Mouse (Mus musculus): ENCODE measurements around the gene Ppm1h.
"Not testable (repeated sequence)": the region's sequence is repeated elsewhere in the genome, so short reads cannot be mapped to it uniquely, and the experiment has no call there.

The Ppm1h gene

GRCm38 (mm10) chr10:122960738-122961137 lies 282.2 kb downstream of the Ppm1h start:
- H3K36me3 ChIP-seq (ENCODE audit: control insufficient read depth, insufficient read depth, low read length, poor library complexity, severe bottlenecking), result no peaks in the 10 kb centered on the region
- no peak for DNase-seq (ENCODE audit: low read depth, low spot score)

GRCm38 (mm10) chr10:122961494-122961893 lies 282.9 kb downstream of the Ppm1h start:
- no peak for DNase-seq (ENCODE audit: low read depth, low spot score)
- no peaks in the 10 kb centered on the region for H3K36me3 ChIP-seq (ENCODE audit: control insufficient read depth, insufficient read depth, low read length, poor library complexity, severe bottlenecking)

More at GRCm38 (mm10) chr10:122960738-122961137, 282.2 kb downstream of the Ppm1h start:
- no peaks in the 10 kb centered on the region for H3K27me3 ChIP-seq (ENCODE audit: control insufficient read depth, insufficient read depth, low read length, poor library complexity, severe bottlenecking)

GRCm38 (mm10) chr10:122962651-122963050 lies 284.1 kb downstream of the Ppm1h start:
- H3K27me3 ChIP-seq (ENCODE audit: control insufficient read depth, insufficient read depth, low read length, poor library complexity, severe bottlenecking), result no peaks in the 10 kb centered on the region
- H3K36me3 ChIP-seq (ENCODE audit: control insufficient read depth, insufficient read depth, low read length, poor library complexity, severe bottlenecking), result no peaks in the 10 kb centered on the region
- no peak for DNase-seq (ENCODE audit: low read depth, low spot score)

More at GRCm38 (mm10) chr10:122961494-122961893, 282.9 kb downstream of the Ppm1h start:
- H3K27me3 ChIP-seq (ENCODE audit: control insufficient read depth, insufficient read depth, low read length, poor library complexity, severe bottlenecking), result no peaks in the 10 kb centered on the region

GRCm38 (mm10) chr10:122963463-122964240 lies 285.1 kb downstream of the Ppm1h start:
- DNase-seq (ENCODE audit: low read depth, low spot score), result no peak
- H3K36me3 ChIP-seq (ENCODE audit: control insufficient read depth, insufficient read depth, low read length, poor library complexity, severe bottlenecking), result no peaks in the 10 kb centered on the region
- H3K27me3 ChIP-seq (ENCODE audit: control insufficient read depth, insufficient read depth, low read length, poor library complexity, severe bottlenecking), result no peaks in the 10 kb centered on the region

GRCm38 (mm10) chr10:122964241-122964636 lies 285.7 kb downstream of the Ppm1h start:
- no peaks in the 10 kb centered on the region for H3K36me3 ChIP-seq (ENCODE audit: control insufficient read depth, insufficient read depth, low read length, poor library complexity, severe bottlenecking)
- no peaks in the 10 kb centered on the region for H3K27me3 ChIP-seq (ENCODE audit: control insufficient read depth, insufficient read depth, low read length, poor library complexity, severe bottlenecking)
- no peak for DNase-seq (ENCODE audit: low read depth, low spot score)

GRCm38 (mm10) chr10:122965650-122966049 lies 287.1 kb downstream of the Ppm1h start:
- H3K27me3 ChIP-seq (ENCODE audit: control insufficient read depth, insufficient read depth, low read length, poor library complexity, severe bottlenecking); DNase-seq (ENCODE audit: low read depth, low spot score); H3K36me3 ChIP-seq (ENCODE audit: control insufficient read depth, insufficient read depth, low read length, poor library complexity, severe bottlenecking): not testable (repeated sequence)

- no peak for DNase-seq (ENCODE audit: low read depth, low spot score)
- Histone ChIP-seq H3K27me3 (ENCODE audit: control insufficient read depth, insufficient read depth, low read length, poor library complexity, severe bottlenecking) (no peaks in the 10 kb centered on the region), H3K36me3 (ENCODE audit: control insufficient read depth, insufficient read depth, low read length, poor library complexity, severe bottlenecking) (no peaks in the 10 kb centered on the region)
Observed at GRCm38 (mm10) chr10:122966421-122966820, 287.9 kb downstream of the Ppm1h start.

- no peaks in the 10 kb centered on the region for H3K27me3 ChIP-seq (ENCODE audit: control insufficient read depth, insufficient read depth, low read length, poor library complexity, severe bottlenecking)
Observed at GRCm38 (mm10) chr10:122970188-122970587, 291.6 kb downstream of the Ppm1h start.

GRCm38 (mm10) chr10:122973241-122973640 lies 294.7 kb downstream of the Ppm1h start:
- H3K27me3 ChIP-seq (ENCODE audit: control insufficient read depth, insufficient read depth, low read length, poor library complexity, severe bottlenecking), result no peaks in the 10 kb centered on the region
- no peak for DNase-seq (ENCODE audit: low read depth, low spot score)
- H3K36me3 ChIP-seq (ENCODE audit: control insufficient read depth, insufficient read depth, low read length, poor library complexity, severe bottlenecking), result no peaks in the 10 kb centered on the region

More at GRCm38 (mm10) chr10:122970188-122970587, 291.6 kb downstream of the Ppm1h start:
- no peaks in the 10 kb centered on the region for H3K36me3 ChIP-seq (ENCODE audit: control insufficient read depth, insufficient read depth, low read length, poor library complexity, severe bottlenecking)
- no peak for DNase-seq (ENCODE audit: low read depth, low spot score)

GRCm38 (mm10) chr10:122976038-122976437 lies 297.5 kb downstream of the Ppm1h start:
- Histone ChIP-seq H3K36me3 (ENCODE audit: control insufficient read depth, insufficient read depth, low read length, poor library complexity, severe bottlenecking) (no peaks in the 10 kb centered on the region), H3K27me3 (ENCODE audit: control insufficient read depth, insufficient read depth, low read length, poor library complexity, severe bottlenecking) (no peaks in the 10 kb centered on the region)
- no peak for DNase-seq (ENCODE audit: low read depth, low spot score)

- Histone ChIP-seq H3K36me3 (ENCODE audit: control insufficient read depth, insufficient read depth, low read length, poor library complexity, severe bottlenecking) (no peaks in the 10 kb centered on the region), H3K27me3 (ENCODE audit: control insufficient read depth, insufficient read depth, low read length, poor library complexity, severe bottlenecking) (no peaks in the 10 kb centered on the region)
Observed at GRCm38 (mm10) chr10:122979356-122979755, 300.8 kb downstream of the Ppm1h start.

GRCm38 (mm10) chr10:122980123-122980522 lies 301.6 kb downstream of the Ppm1h start:
- no peaks in the 10 kb centered on the region for H3K27me3 ChIP-seq (ENCODE audit: control insufficient read depth, insufficient read depth, low read length, poor library complexity, severe bottlenecking)
- DNase-seq (ENCODE audit: low read depth, low spot score), result no peak
- no peaks in the 10 kb centered on the region for H3K36me3 ChIP-seq (ENCODE audit: control insufficient read depth, insufficient read depth, low read length, poor library complexity, severe bottlenecking)

More at GRCm38 (mm10) chr10:122979356-122979755, 300.8 kb downstream of the Ppm1h start:
- DNase-seq (ENCODE audit: low read depth, low spot score), result no peak

- no peaks in the 10 kb centered on the region for H3K27me3 ChIP-seq (ENCODE audit: control insufficient read depth, insufficient read depth, low read length, poor library complexity, severe bottlenecking)
- H3K36me3 ChIP-seq (ENCODE audit: control insufficient read depth, insufficient read depth, low read length, poor library complexity, severe bottlenecking), result no peaks in the 10 kb centered on the region
- DNase-seq (ENCODE audit: low read depth, low spot score), result no peak
Observed at GRCm38 (mm10) chr10:122982909-122983578, 304.5 kb downstream of the Ppm1h start.

GRCm38 (mm10) chr10:122983579-122984530 lies 305.3 kb downstream of the Ppm1h start:
- H3K36me3 ChIP-seq (ENCODE audit: control insufficient read depth, insufficient read depth, low read length, poor library complexity, severe bottlenecking), result no peaks in the 10 kb centered on the region
- DNase-seq (ENCODE audit: low read depth, low spot score), result no peak
- H3K27me3 ChIP-seq (ENCODE audit: control insufficient read depth, insufficient read depth, low read length, poor library complexity, severe bottlenecking), result no peaks in the 10 kb centered on the region
